Mouse (Mus musculus): Measurements from ENCODE around the gene Zbtb20. TPM values are rescaled to one million over a fixed set of nuclear protein-coding genes. Genes with fewer than 3 reads are reported as not detected.
A peak's percentile ranks its signal among the peaks of the same experiment; 100 is the strongest.

Zbtb20 gene
- polyA plus RNA-seq, 1 experiment from 2014 or later: 80.6 TPM

- WGBS: 48% methylated on average over 11 of the region's 11 CpGs
- H3K27ac ChIP-seq (replicated peaks; ENCODE audit: low read depth, low read length): no peak overlapping the region
- ATAC-seq (ENCODE audit: low FRiP score, low TSS enrichment): 0 out of 2 replicates have a peak, but pooled peaks have one; percentile 58
Measured at GRCm38 (mm10) chr16:43462470-43463455, 587.1 kb downstream of the Zbtb20 start.

GRCm38 (mm10) chr16:43463684-43464475, 588.2 kb downstream of the Zbtb20 start:
- Histone ChIP-seq H3K4me2 (ENCODE audit: low read length) (no peak overlapping the region), H3K4me1 (ENCODE audit: control insufficient read depth, insufficient read depth, low read length) (peaks cover 14% of the 10 kb centered on the region; the same call in 1 of the 2 replicates), H3K9me3 (ENCODE audit: control insufficient read depth, low read length) (no peaks in the 10 kb centered on the region), H3K27ac (replicated peaks; ENCODE audit: low read depth, low read length) (no peak overlapping the region), H3K27me3 (ENCODE audit: control insufficient read depth, insufficient read depth, low read length) (no peaks in the 10 kb centered on the region), H3K36me3 (ENCODE audit: control insufficient read depth, insufficient read depth, low read length) (no peaks in the 10 kb centered on the region), H3K9ac (replicated peaks; ENCODE audit: low read length) (no peak overlapping the region), H3K4me3 (replicated peaks; ENCODE audit: low read depth, low read length) (no peak overlapping the region)
- peak; percentile 58 for DNase-seq
- no peak; the same call in 1 of the 2 replicates for ATAC-seq (ENCODE audit: low FRiP score, low TSS enrichment)
- WGBS: 20% methylated on average over 13 of the region's 13 CpGs

More at GRCm38 (mm10) chr16:43462470-43463455, 587.1 kb downstream of the Zbtb20 start:
- H3K4me1 ChIP-seq (ENCODE audit: control insufficient read depth, insufficient read depth, low read length): peaks cover 14% of the 10 kb centered on the region; the same call in 1 of the 2 replicates
- peak; percentile 55 for DNase-seq
- no peaks in the 10 kb centered on the region for H3K9me3 ChIP-seq (ENCODE audit: control insufficient read depth, low read length)
- no peaks in the 10 kb centered on the region for H3K36me3 ChIP-seq (ENCODE audit: control insufficient read depth, insufficient read depth, low read length)
- H3K9ac ChIP-seq (replicated peaks; ENCODE audit: low read length): no peak overlapping the region
- H3K4me3 ChIP-seq (replicated peaks; ENCODE audit: low read depth, low read length): no peak overlapping the region
- H3K4me2 ChIP-seq (ENCODE audit: low read length): no peak overlapping the region
- no peaks in the 10 kb centered on the region for H3K27me3 ChIP-seq (ENCODE audit: control insufficient read depth, insufficient read depth, low read length)

GRCm38 (mm10) chr16:43464476-43465080, 588.9 kb downstream of the Zbtb20 start:
- Histone ChIP-seq H3K36me3 (ENCODE audit: control insufficient read depth, insufficient read depth, low read length) (no peaks in the 10 kb centered on the region), H3K27me3 (ENCODE audit: control insufficient read depth, insufficient read depth, low read length) (no peaks in the 10 kb centered on the region), H3K9ac (replicated peaks; ENCODE audit: low read length) (no peak overlapping the region), H3K9me3 (ENCODE audit: control insufficient read depth, low read length) (no peaks in the 10 kb centered on the region), H3K4me2 (ENCODE audit: low read length) (no peak overlapping the region), H3K4me3 (replicated peaks; ENCODE audit: low read depth, low read length) (no peak overlapping the region), H3K27ac (replicated peaks; ENCODE audit: low read depth, low read length) (no peak overlapping the region), H3K4me1 (ENCODE audit: control insufficient read depth, insufficient read depth, low read length) (peaks cover 14% of the 10 kb centered on the region; the same call in 1 of the 2 replicates)
- no peak for DNase-seq
- no peak for ATAC-seq (ENCODE audit: low FRiP score, low TSS enrichment)
- WGBS: 41% methylated on average over 10 of the region's 10 CpGs

GRCm38 (mm10) chr16:43465368-43465839, 589.7 kb downstream of the Zbtb20 start:
- no peak overlapping the region for H3K9ac ChIP-seq (replicated peaks; ENCODE audit: low read length)
- 69% methylated on average over 3 of the region's 3 CpGs for WGBS
- peaks cover 14% of the 10 kb centered on the region; the same call in 1 of the 2 replicates for H3K4me1 ChIP-seq (ENCODE audit: control insufficient read depth, insufficient read depth, low read length)
- H3K27ac ChIP-seq (replicated peaks; ENCODE audit: low read depth, low read length): no peak overlapping the region
- no peaks in the 10 kb centered on the region for H3K9me3 ChIP-seq (ENCODE audit: control insufficient read depth, low read length)
- H3K4me2 ChIP-seq (ENCODE audit: low read length): no peak overlapping the region
- no peaks in the 10 kb centered on the region for H3K36me3 ChIP-seq (ENCODE audit: control insufficient read depth, insufficient read depth, low read length)
- DNase-seq (no peak), ATAC-seq (ENCODE audit: low FRiP score, low TSS enrichment) (no peak)
- H3K4me3 ChIP-seq (replicated peaks; ENCODE audit: low read depth, low read length): no peak overlapping the region
- H3K27me3 ChIP-seq (ENCODE audit: control insufficient read depth, insufficient read depth, low read length): no peaks in the 10 kb centered on the region

GRCm38 (mm10) chr16:43465921-43466748, 590.5 kb downstream of the Zbtb20 start:
- DNase-seq (no peak), ATAC-seq (ENCODE audit: low FRiP score, low TSS enrichment) (no peak)
- Histone ChIP-seq H3K9me3 (ENCODE audit: control insufficient read depth, low read length) (no peaks in the 10 kb centered on the region), H3K4me1 (ENCODE audit: control insufficient read depth, insufficient read depth, low read length) (peaks cover 14% of the 10 kb centered on the region; the same call in 1 of the 2 replicates), H3K27me3 (ENCODE audit: control insufficient read depth, insufficient read depth, low read length) (no peaks in the 10 kb centered on the region), H3K27ac (replicated peaks; ENCODE audit: low read depth, low read length) (no peak overlapping the region), H3K9ac (replicated peaks; ENCODE audit: low read length) (no peak overlapping the region), H3K4me3 (replicated peaks; ENCODE audit: low read depth, low read length) (no peak overlapping the region), H3K4me2 (ENCODE audit: low read length) (no peak overlapping the region), H3K36me3 (ENCODE audit: control insufficient read depth, insufficient read depth, low read length) (no peaks in the 10 kb centered on the region)
- 89% methylated on average over 9 of the region's 9 CpGs for WGBS

- Histone ChIP-seq H3K4me3 (replicated peaks; ENCODE audit: low read depth, low read length) (no peak overlapping the region), H3K27me3 (ENCODE audit: control insufficient read depth, insufficient read depth, low read length) (no peaks in the 10 kb centered on the region), H3K9ac (replicated peaks; ENCODE audit: low read length) (no peak overlapping the region), H3K27ac (replicated peaks; ENCODE audit: low read depth, low read length) (no peak overlapping the region), H3K36me3 (ENCODE audit: control insufficient read depth, insufficient read depth, low read length) (no peaks in the 10 kb centered on the region), H3K9me3 (ENCODE audit: control insufficient read depth, low read length) (no peaks in the 10 kb centered on the region), H3K4me1 (ENCODE audit: control insufficient read depth, insufficient read depth, low read length) (peaks cover 14% of the 10 kb centered on the region; the same call in 1 of the 2 replicates), H3K4me2 (ENCODE audit: low read length) (no peak overlapping the region)
- DNase-seq (no peak), ATAC-seq (ENCODE audit: low FRiP score, low TSS enrichment) (no peak)
- 84% methylated on average over 2 of the region's 2 CpGs for WGBS
Measured at GRCm38 (mm10) chr16:43466749-43467065, 591.0 kb downstream of the Zbtb20 start.

GRCm38 (mm10) chr16:43471060-43471459, 595.4 kb downstream of the Zbtb20 start:
- Histone ChIP-seq H3K27me3 (ENCODE audit: control insufficient read depth, insufficient read depth, low read length) (no peaks in the 10 kb centered on the region), H3K4me3 (replicated peaks; ENCODE audit: low read depth, low read length) (no peak overlapping the region), H3K9ac (replicated peaks; ENCODE audit: low read length) (no peak overlapping the region), H3K27ac (replicated peaks; ENCODE audit: low read depth, low read length) (no peak overlapping the region), H3K4me1 (ENCODE audit: control insufficient read depth, insufficient read depth, low read length) (no peaks in the 10 kb centered on the region), H3K4me2 (ENCODE audit: low read length) (no peak overlapping the region), H3K36me3 (ENCODE audit: control insufficient read depth, insufficient read depth, low read length) (no peaks in the 10 kb centered on the region), H3K9me3 (ENCODE audit: control insufficient read depth, low read length) (no peaks in the 10 kb centered on the region)
- DNase-seq (no peak), ATAC-seq (ENCODE audit: low FRiP score, low TSS enrichment) (no peak)
- WGBS: 87% methylated on average over 3 of the region's 3 CpGs

Data from midbrain, embryonic 14.5 days (tissue).